Mouse (Mus musculus): ENCODE data around the gene Arid1b.
A peak's percentile ranks its signal among the peaks of the same experiment; 100 is the strongest.

Gene Arid1b

GRCm38 (mm10) chr17:5210891-5211290, 216.8 kb downstream of the Arid1b start:
- no peak for DNase-seq (ENCODE audit: low spot score)

- DNase-seq (ENCODE audit: low spot score): no peak
Measured at GRCm38 (mm10) chr17:5212166-5212565, 218.0 kb downstream of the Arid1b start.

- DNase-seq (ENCODE audit: low spot score): no peak
Measured at GRCm38 (mm10) chr17:5213441-5213840, 219.3 kb downstream of the Arid1b start.

GRCm38 (mm10) chr17:5215352-5215751, 221.2 kb downstream of the Arid1b start:
- no peak for DNase-seq (ENCODE audit: low spot score)

GRCm38 (mm10) chr17:5216965-5217546, 222.9 kb downstream of the Arid1b start:
- no peak for DNase-seq (ENCODE audit: low spot score)

- no peak for DNase-seq (ENCODE audit: low spot score)
Measured at GRCm38 (mm10) chr17:5217852-5218845, 224.0 kb downstream of the Arid1b start.

- no peak for DNase-seq (ENCODE audit: low spot score)
Measured at GRCm38 (mm10) chr17:5218955-5219557, 224.9 kb downstream of the Arid1b start.

- no peak for DNase-seq (ENCODE audit: low spot score)
Measured at GRCm38 (mm10) chr17:5221041-5221440, 226.9 kb downstream of the Arid1b start.

- no peak for DNase-seq (ENCODE audit: low spot score)
Measured at GRCm38 (mm10) chr17:5221558-5221957, 227.4 kb downstream of the Arid1b start.

- DNase-seq (ENCODE audit: low spot score): peak; percentile 57
Measured at GRCm38 (mm10) chr17:5222827-5223226, 228.7 kb downstream of the Arid1b start.

GRCm38 (mm10) chr17:5224932-5225331, 230.8 kb downstream of the Arid1b start:
- no peak for DNase-seq (ENCODE audit: low spot score)

GRCm38 (mm10) chr17:5227136-5227535, 233.0 kb downstream of the Arid1b start:
- DNase-seq (ENCODE audit: low spot score): no peak

- DNase-seq (ENCODE audit: low spot score): no peak
Measured at GRCm38 (mm10) chr17:5227950-5228615, 234.0 kb downstream of the Arid1b start.

- no peak for DNase-seq (ENCODE audit: low spot score)
Measured at GRCm38 (mm10) chr17:5228616-5229250, 234.6 kb downstream of the Arid1b start.

- no peak for DNase-seq (ENCODE audit: low spot score)
Measured at GRCm38 (mm10) chr17:5230063-5230462, 235.9 kb downstream of the Arid1b start.

- DNase-seq (ENCODE audit: low spot score): no peak
Measured at GRCm38 (mm10) chr17:5232180-5232579, 238.0 kb downstream of the Arid1b start.

- DNase-seq (ENCODE audit: low spot score): no peak
Measured at GRCm38 (mm10) chr17:5233991-5234390, 239.9 kb downstream of the Arid1b start.

GRCm38 (mm10) chr17:5235057-5235456, 240.9 kb downstream of the Arid1b start:
- DNase-seq (ENCODE audit: low spot score): no peak

- DNase-seq (ENCODE audit: low spot score): no peak
Measured at GRCm38 (mm10) chr17:5237765-5238164, 243.6 kb downstream of the Arid1b start.

GRCm38 (mm10) chr17:5238387-5239245, 244.5 kb downstream of the Arid1b start:
- DNase-seq (ENCODE audit: low spot score): no peak

GRCm38 (mm10) chr17:5244526-5244925, 250.4 kb downstream of the Arid1b start:
- no peak for DNase-seq (ENCODE audit: low spot score)
